In the genomic region with DNA sequence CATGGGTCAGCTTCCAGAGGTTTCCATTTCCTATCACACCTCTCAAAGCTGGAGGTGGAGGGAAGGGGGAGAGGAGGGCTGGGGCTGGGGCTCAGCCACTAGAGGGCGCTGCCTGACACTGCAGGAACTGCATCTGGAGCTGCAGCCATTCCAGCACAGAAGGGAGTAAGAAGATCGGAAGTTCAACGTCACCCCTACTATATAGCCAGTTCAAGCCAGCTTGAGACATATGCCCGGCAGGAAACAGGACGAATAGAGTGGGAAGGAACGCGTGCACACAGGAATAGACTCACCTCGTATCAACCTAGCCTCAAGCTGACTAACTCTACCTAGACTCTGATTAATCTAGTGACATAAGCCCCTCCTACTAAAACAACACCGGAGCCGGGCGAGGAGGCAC, we compare ENCODE assay signal across 8 mouse cellular contexts. TPM values are rescaled to one million over a fixed set of nuclear protein-coding genes. Genes with fewer than 3 reads are reported as not detected.
A peak's percentile ranks its signal among the peaks of the same experiment; 100 is the strongest.
DNase-seq lines count a peak whose midpoint lies in the region; ATAC-seq and TF ChIP-seq lines count a peak whose summit lies in the region.

No protein-coding gene starts in this region.

- H3K27me3 ChIP-seq in kidney, adult 2 months (replicated peaks; ENCODE audit: control insufficient read depth, insufficient read depth, low read length): no peaks in the 10 kb centered on the region
- H3K27me3 ChIP-seq in liver, embryonic 14.5 days (ENCODE audit: control insufficient read depth, insufficient read depth, low read length): no peaks in the 10 kb centered on the region

- no peak overlapping the region for H3K27ac ChIP-seq in kidney, adult 2 months (ENCODE audit: insufficient read depth, low read depth, low read length)
- H3K27ac ChIP-seq in liver, embryonic 14.5 days: no peak overlapping the region

- no peak overlapping the region for H3K4me3 ChIP-seq in kidney, adult 2 months (ENCODE audit: insufficient read depth, low read depth, low read length)
- H3K4me3 ChIP-seq in liver, embryonic 14.5 days (ENCODE audit: insufficient read depth in 1 of 2, low read depth in 2 of 2, low read length in 2 of 2): no peak overlapping the region

- WGBS in kidney, adult 2 months: 14% methylated on average over 11 of the region's 11 CpGs
- WGBS in liver, embryonic 14.5 days (ENCODE audit: insufficient replicate concordance): 17% methylated on average over 11 of the region's 11 CpGs

- no peaks in the 10 kb centered on the region for H3K36me3 ChIP-seq in kidney, adult 2 months (ENCODE audit: control insufficient read depth, insufficient read depth, low read length)
- H3K36me3 ChIP-seq in liver, embryonic 14.5 days (replicated peaks; ENCODE audit: control insufficient read depth, insufficient read depth, low read depth): no peaks in the 10 kb centered on the region

- H3K4me1 ChIP-seq in kidney, adult 2 months (ENCODE audit: control insufficient read depth, insufficient read depth, low read length): no peaks in the 10 kb centered on the region; the same call in 1 of the 2 replicates
- no peaks in the 10 kb centered on the region for H3K4me1 ChIP-seq in liver, embryonic 14.5 days (replicated peaks; ENCODE audit: control insufficient read depth in 2 of 2, insufficient read depth in 2 of 2, low read length in 1 of 2)

- peak; percentile 77 for TF ChIP-seq CTCF in brain, embryonic 14.5 days (IDR thresholded peaks at IDR 0.05; ENCODE audit: borderline replicate concordance, extremely low read depth, insufficient read depth, insufficient read length)
- TF ChIP-seq CTCF in kidney, adult 2 months (conservative IDR thresholded peaks at IDR 0.05; ENCODE audit: insufficient read depth, insufficient read length, low read depth, low read length): peak; percentile 87
- TF ChIP-seq CTCF in liver, embryonic 14.5 days (IDR thresholded peaks at IDR 0.05; ENCODE audit: low read depth): peak; percentile 93

- peak; percentile 39; the same call in 1 of the 2 replicates for ATAC-seq in liver, embryonic 14.5 days (ENCODE audit: insufficient read depth)

- no peak overlapping the region for H3K9ac ChIP-seq in liver, embryonic 14.5 days (replicated peaks)

- TF ChIP-seq EP300 in liver, embryonic 14.5 days (IDR thresholded peaks at IDR 0.05; ENCODE audit: low read depth): no peak

- H3K4me2 ChIP-seq in liver, embryonic 14.5 days (ENCODE audit: low read depth): no peak overlapping the region

- DNase-seq in ovary, postnatal 14 days (ENCODE audit: low spot score): peak; percentile 67
- no peak for DNase-seq in ovary, adult 18-20 months (ENCODE audit: low spot score)
- DNase-seq in brain, embryonic 14.5 days (ENCODE audit: low read depth): peak; percentile 62
- peak; percentile 82 for DNase-seq in gastrocnemius, postnatal 10 days
- peak; percentile 84 for DNase-seq in kidney, adult 2 months
- DNase-seq in liver, embryonic 14.5 days (ENCODE audit: low read depth in 3 of 3, low spot score in 3 of 3): peak in 2 of 3 experiments; percentile 32 to 45
- DNase-seq in retina, postnatal 7 days (ENCODE audit: low read depth, low spot score): peak; percentile 50
- DNase-seq in urinary bladder, adult 18-20 months (ENCODE audit: low spot score in 2 of 2): peak; percentile 58 to 67

- no peak for TF ChIP-seq POLR2A in brain, embryonic 14.5 days (IDR thresholded peaks at IDR 0.05; ENCODE audit: borderline replicate concordance, extremely low read depth, insufficient read depth, insufficient read length, poor library complexity, severe bottlenecking)
- TF ChIP-seq POLR2A in kidney, adult 2 months (IDR thresholded peaks at IDR 0.05; ENCODE audit: low read depth, low read length): no peak

- H3K9me3 ChIP-seq in liver, embryonic 14.5 days (ENCODE audit: control insufficient read depth, low read length): no peaks in the 10 kb centered on the region

RNA-seq across cellular contexts. Expression of a gene that starts 11.2 kb away (rescaled TPM):
- 2.5 and 2.6 TPM in 2 replicates for polyA plus RNA-seq in brain, embryonic 14.5 days (2012; rRNA removed)
- total RNA-seq in gastrocnemius, postnatal 10 days (2021): 10 to 100 TPM in 1 of 2 experiments, 1 to 10 TPM in 1; 8.6 to 11.9 TPM
- polyA plus RNA-seq in kidney, adult 2 months (2012; rRNA removed): 17.2 and 20.8 TPM in 2 replicates
- 0.84 and 1.2 TPM in 2 replicates for polyA plus RNA-seq in liver, embryonic 14.5 days (2012; rRNA removed)
- 0.60 and 1.5 TPM in 2 replicates for polyA plus RNA-seq in liver, embryonic 14.5 days (2014; fragmentation: Nextera tagmentation; extraction: Ambion mirVana)

RNA-seq across cellular contexts. Expression of a gene that starts 20.3 kb away (rescaled TPM):
- 896 and 1,192 TPM in 2 replicates for polyA plus RNA-seq in brain, embryonic 14.5 days (2012; rRNA removed)
- 100 to 1,000 TPM; 307 to 317 TPM for total RNA-seq in gastrocnemius, postnatal 10 days (2021)
- polyA plus RNA-seq in kidney, adult 2 months (2012; rRNA removed): 909 and 1,151 TPM in 2 replicates
- polyA plus RNA-seq in liver, embryonic 14.5 days (2012; rRNA removed): 118 and 165 TPM in 2 replicates
- 194 and 207 TPM in 2 replicates for polyA plus RNA-seq in liver, embryonic 14.5 days (2014; fragmentation: Nextera tagmentation; extraction: Ambion mirVana)

RNA-seq across cellular contexts. Expression of a gene that starts 49.4 kb away (rescaled TPM):
- 225 and 256 TPM in 2 replicates for polyA plus RNA-seq in brain, embryonic 14.5 days (2012; rRNA removed)
- total RNA-seq in gastrocnemius, postnatal 10 days (2021): 10 to 100 TPM; 80.3 to 83.1 TPM
- polyA plus RNA-seq in kidney, adult 2 months (2012; rRNA removed): 205 and 234 TPM in 2 replicates
- 13.9 and 14.1 TPM in 2 replicates for polyA plus RNA-seq in liver, embryonic 14.5 days (2012; rRNA removed)
- 15.3 and 18.5 TPM in 2 replicates for polyA plus RNA-seq in liver, embryonic 14.5 days (2014; fragmentation: Nextera tagmentation; extraction: Ambion mirVana)

Comparison
In these comparisons a context has a peak if more than half of its experiments do, and no peak if none do; other contexts are left out.
1. RNA of a gene that starts 49.4 kb away (polyA plus RNA-seq): 225 to 256 TPM in brain, embryonic 14.5 days and 205 to 234 TPM in kidney, adult 2 months; 13.9 to 18.5 TPM in liver, embryonic 14.5 days; every median in the first group is over 10 times any median in the second.
2. Peak in every context shown above with its lines, with median percentiles within 50 percentile points of each other: CTCF ChIP-seq.